In genomic region chr15:88733041-88733751, GRCm38 (mm10) we compare ENCODE assay signal across 8 mouse cellular contexts. TPM values are rescaled to one million over a fixed set of nuclear protein-coding genes. Genes with fewer than 3 reads are reported as not detected.
DNase-seq lines count a peak whose midpoint lies in the region; ATAC-seq and TF ChIP-seq lines count a peak whose summit lies in the region.

No protein-coding gene starts in this region.

- H3K27me3 ChIP-seq in heart, embryonic 14.5 days (ENCODE audit: control insufficient read depth, insufficient read depth, low read length), result no peaks in the 10 kb centered on the region
- no peaks in the 10 kb centered on the region for H3K27me3 ChIP-seq in liver, embryonic 15.5 days
- no peaks in the 10 kb centered on the region for H3K27me3 ChIP-seq in stomach, embryonic 16.5 days (ENCODE audit: control insufficient read depth, insufficient read depth, low read length)

- peak overlapping the region; percentile 54 to 91 for H3K27ac ChIP-seq in heart, embryonic 14.5 days (replicated peaks in 1 of 2; ENCODE audit: control insufficient read depth in 1 of 2, insufficient read depth in 1 of 2, low read depth in 2 of 2, low read length in 2 of 2)
- H3K27ac ChIP-seq in liver, embryonic 15.5 days (replicated peaks), result peak overlapping the region; percentile 90
- H3K27ac ChIP-seq in stomach, embryonic 16.5 days (ENCODE audit: low read length), result peak overlapping the region; percentile 90

- H3K9me3 ChIP-seq in heart, embryonic 14.5 days (ENCODE audit: control insufficient read depth, low read length), result no peaks in the 10 kb centered on the region
- H3K9me3 ChIP-seq in liver, embryonic 15.5 days (replicated peaks), result no peaks in the 10 kb centered on the region
- H3K9me3 ChIP-seq in stomach, embryonic 16.5 days (replicated peaks; ENCODE audit: control insufficient read depth, low read length), result no peaks in the 10 kb centered on the region

- 0% methylated on average over 72 of the region's 86 CpGs for WGBS in heart, embryonic 14.5 days
- under 1% methylated on average over 85 of the region's 86 CpGs for WGBS in liver, embryonic 15.5 days (ENCODE audit: insufficient replicate concordance)
- WGBS in stomach, embryonic 16.5 days, result under 1% methylated on average over 74 of the region's 86 CpGs

- H3K4me1 ChIP-seq in heart, embryonic 14.5 days (ENCODE audit: control insufficient read depth in 2 of 2, insufficient read depth in 2 of 2, low read length in 2 of 2), result peaks cover 12 to 28% of the 10 kb centered on the region in 2 experiments
- H3K4me1 ChIP-seq in liver, embryonic 15.5 days (replicated peaks), result peaks cover 41% of the 10 kb centered on the region
- peaks cover 28% of the 10 kb centered on the region for H3K4me1 ChIP-seq in stomach, embryonic 16.5 days (ENCODE audit: control insufficient read depth, insufficient read depth, low read length)

- H3K4me3 ChIP-seq in heart, embryonic 14.5 days (ENCODE audit: control insufficient read depth in 1 of 2, insufficient read depth in 1 of 2, low read depth in 1 of 2, low read length in 2 of 2), result peak overlapping the region; percentile 82 to 100
- H3K4me3 ChIP-seq in liver, embryonic 15.5 days (replicated peaks), result peak overlapping the region; percentile 96
- peak overlapping the region; percentile 94 for H3K4me3 ChIP-seq in stomach, embryonic 16.5 days (replicated peaks; ENCODE audit: low read length)

- H3K36me3 ChIP-seq in heart, embryonic 14.5 days (ENCODE audit: control insufficient read depth, insufficient read depth, low read length), result peaks cover 25% of the 10 kb centered on the region
- peaks cover 28% of the 10 kb centered on the region for H3K36me3 ChIP-seq in liver, embryonic 15.5 days (replicated peaks)
- H3K36me3 ChIP-seq in stomach, embryonic 16.5 days (ENCODE audit: control insufficient read depth, insufficient read depth, low read length), result peaks cover 17% of the 10 kb centered on the region

- ATAC-seq in erythroid progenitor cell, adult 5-6 weeks (replicated peaks; ENCODE audit: low FRiP score, poor library complexity, severe bottlenecking), result peak; percentile 55
- ATAC-seq in heart, embryonic 14.5 days (ENCODE audit: insufficient number of reproducible peaks, insufficient read depth, low FRiP score, low read depth), result peak; percentile 62
- ATAC-seq in liver, embryonic 15.5 days (ENCODE audit: insufficient read depth), result peak; percentile 76
- peak; percentile 73 for ATAC-seq in stomach, embryonic 16.5 days (ENCODE audit: insufficient read depth, low FRiP score)

- H3K4me2 ChIP-seq in heart, embryonic 14.5 days (ENCODE audit: low read length), result peak overlapping the region; percentile 94
- peak overlapping the region; percentile 85 for H3K4me2 ChIP-seq in liver, embryonic 15.5 days
- peak overlapping the region; percentile 76 for H3K4me2 ChIP-seq in stomach, embryonic 16.5 days (ENCODE audit: low read depth, low read length)

- TF ChIP-seq CTCF in brain, embryonic 14.5 days (IDR thresholded peaks at IDR 0.05; ENCODE audit: borderline replicate concordance, extremely low read depth, insufficient read depth, insufficient read length), result no peak

- H3K9ac ChIP-seq in heart, embryonic 14.5 days (ENCODE audit: low read length), result peak overlapping the region; percentile 99
- H3K9ac ChIP-seq in liver, embryonic 15.5 days, result peak overlapping the region; percentile 94
- peak overlapping the region; percentile 97 for H3K9ac ChIP-seq in stomach, embryonic 16.5 days (ENCODE audit: low read length)

- DNase-seq in CD4-positive, CD25-positive, alpha-beta regulatory T cell, adult 2 months (ENCODE audit: low read depth, low spot score), result peak; percentile 82
- DNase-seq in brain, embryonic 14.5 days (ENCODE audit: low read depth), result peak; percentile 78
- peak; percentile 85 for DNase-seq in kidney, postnatal 10 days
- peak; percentile 61 for DNase-seq in neural tube, embryonic 10.5 days (ENCODE audit: extremely low spot score, low spot score)

- no peak for TF ChIP-seq POLR2A in brain, embryonic 14.5 days (IDR thresholded peaks at IDR 0.05; ENCODE audit: borderline replicate concordance, extremely low read depth, insufficient read depth, insufficient read length, poor library complexity, severe bottlenecking)

RNA-seq across cellular contexts. Expression of gene Brd1, which starts 0.8 kb away (rescaled TPM):
- polyA plus RNA-seq in brain, embryonic 14.5 days (2012; rRNA removed), result 22.7 and 35.9 TPM in 2 replicates
- 13.3 and 18.4 TPM in 2 replicates for total RNA-seq in erythroid progenitor cell, adult 5-6 weeks (2015; ENCODE audit: low replicate concordance)
- total RNA-seq in erythroid progenitor cell, adult 5-6 weeks (2017; ENCODE audit: low replicate concordance), result 31.3 and 31.5 TPM in 2 replicates
- polyA plus RNA-seq in heart, embryonic 14.5 days (2014; fragmentation: Nextera tagmentation; extraction: Ambion mirVana), result 15.3 TPM in 2 replicates
- polyA plus RNA-seq in liver, embryonic 15.5 days (2015; fragmentation: Nextera tagmentation; extraction: Ambion mirVana), result 5.8 and 6.6 TPM in 2 replicates
- polyA plus RNA-seq in stomach, embryonic 16.5 days (2015; fragmentation: Nextera tagmentation; extraction: Ambion mirVana), result 18.6 and 20.3 TPM in 2 replicates

RNA-seq across cellular contexts. Expression of gene Zbed4, which starts 18.3 kb away (rescaled TPM):
- polyA plus RNA-seq in brain, embryonic 14.5 days (2012; rRNA removed), result 16.5 and 25.7 TPM in 2 replicates
- total RNA-seq in erythroid progenitor cell, adult 5-6 weeks (2015; ENCODE audit: low replicate concordance), result 34.2 and 44.0 TPM in 2 replicates
- total RNA-seq in erythroid progenitor cell, adult 5-6 weeks (2017; ENCODE audit: low replicate concordance), result 28.8 and 32.7 TPM in 2 replicates
- 13.4 and 13.5 TPM in 2 replicates for polyA plus RNA-seq in heart, embryonic 14.5 days (2014; fragmentation: Nextera tagmentation; extraction: Ambion mirVana)
- polyA plus RNA-seq in liver, embryonic 15.5 days (2015; fragmentation: Nextera tagmentation; extraction: Ambion mirVana), result 10.6 and 10.7 TPM in 2 replicates
- 14.1 and 15.3 TPM in 2 replicates for polyA plus RNA-seq in stomach, embryonic 16.5 days (2015; fragmentation: Nextera tagmentation; extraction: Ambion mirVana)

Comparison
In these comparisons a context has a peak if more than half of its experiments do, and no peak if none do; other contexts are left out.
1. Peak in every context shown above with its lines: DNase-seq, ATAC-seq, H3K4me3 ChIP-seq and H3K27ac ChIP-seq.